Mouse (Mus musculus): Measurements from ENCODE around the gene Tsen54.

- TF ChIP-seq GATA1 (IDR thresholded peaks at IDR 0.05; ENCODE audit: low read length) (no peak), TAL1 (IDR thresholded peaks at IDR 0.05; ENCODE audit: low read length) (no peak)
Observed at GRCm38 (mm10) chr11:115768896-115769295, 45.6 kb upstream of the Tsen54 start.

Measured in erythroblast, embryonic 14.5 days (primary cell).